Mouse (Mus musculus): Measurements from ENCODE around the gene Gas2.

- TF ChIP-seq USF1 (IDR thresholded peaks at IDR 0.05; ENCODE audit: low read depth) (no peak), CTCF (IDR thresholded peaks at IDR 0.05; ENCODE audit: control insufficient read depth, insufficient read depth, insufficient read length) (no peak), MAX (IDR thresholded peaks at IDR 0.05) (no peak), MYOD1 (IDR thresholded peaks at IDR 0.05; ENCODE audit: control insufficient read depth, insufficient read length, low read depth) (peak; percentile 54), CEBPB (IDR thresholded peaks at IDR 0.05; ENCODE audit: low read depth) (no peak), MYOG (IDR thresholded peaks at IDR 0.05; ENCODE audit: control insufficient read depth, extremely low read depth, insufficient read length) (no peak)
These were observed 21.3 kb upstream of the Gas2 start for GRCm38 (mm10) chr7:51840515-51840914.

Data from C2C12 (cell line).